Mouse (Mus musculus) C2C12 (cell line): ENCODE measurements around the gene Rap2c.

Source experiments
- CEBPB ChIP-seq: IDR thresholded peaks from one replicate; pipeline ENCODE4 v1.6.1; 2011; ENCODE audit warnings: low read depth, mild to moderate bottlenecking, control low read depth, moderate library complexity
- CTCF ChIP-seq: IDR thresholded peaks from one replicate; pipeline ENCODE4 v1.5.1; 2011; ENCODE audit not compliant: control insufficient read depth, insufficient read depth, insufficient read length
- MAX ChIP-seq: IDR thresholded peaks from one replicate; pipeline ENCODE4 v1.6.1; 2011; ENCODE audit warnings: mild to moderate bottlenecking, control low read depth
- MYOD1 ChIP-seq: IDR thresholded peaks from one replicate; pipeline ENCODE4 v1.6.1; 2011; ENCODE audit warnings: low read depth; ENCODE audit not compliant: control insufficient read depth, insufficient read length
- USF1 ChIP-seq: IDR thresholded peaks from one replicate; pipeline ENCODE4 v1.6.1; 2011; ENCODE audit warnings: low read depth, mild to moderate bottlenecking, control low read depth, moderate library complexity

DNA sequence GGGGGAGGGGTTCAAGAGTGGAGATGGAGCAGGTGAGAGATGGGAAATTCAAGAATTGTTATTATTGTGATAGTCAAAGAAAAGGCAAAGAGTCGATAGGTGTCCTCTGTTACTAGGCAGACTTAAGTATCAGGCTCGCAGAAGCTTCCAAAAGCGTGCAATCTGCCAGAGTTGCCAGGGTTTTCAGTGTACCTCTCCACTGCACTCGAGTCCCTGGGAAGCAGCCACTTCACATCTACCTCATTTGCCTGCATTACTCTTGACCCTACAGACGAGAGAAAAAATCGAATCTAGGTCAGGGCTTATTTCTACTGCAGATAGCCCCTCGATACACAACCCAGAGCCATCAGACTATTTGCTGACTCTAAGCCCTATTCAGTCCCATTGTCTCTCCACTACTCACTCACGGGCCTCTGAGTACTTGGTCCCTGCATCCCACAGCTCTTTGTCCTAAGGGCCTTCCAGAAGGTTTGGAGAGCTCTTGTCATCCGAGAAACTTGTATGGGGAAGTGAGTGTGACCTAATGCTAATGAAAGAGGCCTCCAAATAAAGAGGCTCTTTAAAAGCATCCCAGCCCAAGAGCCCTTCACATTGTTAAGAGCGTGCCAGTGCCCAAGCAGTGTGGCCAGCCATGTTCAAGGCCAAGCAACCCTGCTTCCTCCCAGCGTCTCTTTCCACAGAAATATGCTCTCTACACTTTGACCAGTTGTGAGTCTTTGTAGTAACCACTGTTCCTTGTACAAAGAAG is 48.9 kb upstream of the Rap2c start:
- TF ChIP-seq CTCF (no peak), USF1 (no peak), MYOD1 (no peak), MAX (no peak), CEBPB (no peak)
